Mouse (Mus musculus): Measurements from ENCODE around the gene Hdac7. TPM values are rescaled to one million over a fixed set of nuclear protein-coding genes. Genes with fewer than 3 reads are reported as not detected.
A peak's percentile ranks its signal among the peaks of the same experiment; 100 is the strongest.

Gene Hdac7
- total RNA-seq, 2 experiments from 2014 or later = 30.3 to 33.0 TPM

DNA sequence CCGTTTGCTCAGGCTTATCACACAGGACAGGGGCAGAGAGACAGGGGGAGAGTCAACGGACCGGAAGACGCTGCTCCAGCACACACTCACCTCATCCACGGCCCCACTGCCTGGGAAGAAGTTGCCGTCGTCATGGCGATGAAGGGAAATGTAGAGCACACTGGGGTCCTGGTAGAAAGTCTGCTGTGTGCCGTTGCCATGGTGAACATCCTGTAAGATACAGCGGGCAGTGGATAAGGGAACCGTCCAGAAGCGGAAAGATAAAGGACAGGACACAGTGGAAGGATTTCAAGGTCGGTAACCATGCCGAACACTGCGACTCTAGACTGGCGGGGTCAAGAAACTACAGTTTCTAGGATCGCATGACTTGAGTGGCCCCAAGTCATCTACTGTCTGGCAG is 46.2 kb downstream of the Hdac7 start:
- no peak for DNase-seq (ENCODE audit: low spot score)
- intact Hi-C loops (cut with DNase I) = no loop called here

GRCm38 (mm10) chr15:97796674-97797310 is 47.5 kb downstream of the Hdac7 start:
- intact Hi-C loops (cut with DNase I) = no loop called here
- DNase-seq (ENCODE audit: low spot score) = no peak

DNA sequence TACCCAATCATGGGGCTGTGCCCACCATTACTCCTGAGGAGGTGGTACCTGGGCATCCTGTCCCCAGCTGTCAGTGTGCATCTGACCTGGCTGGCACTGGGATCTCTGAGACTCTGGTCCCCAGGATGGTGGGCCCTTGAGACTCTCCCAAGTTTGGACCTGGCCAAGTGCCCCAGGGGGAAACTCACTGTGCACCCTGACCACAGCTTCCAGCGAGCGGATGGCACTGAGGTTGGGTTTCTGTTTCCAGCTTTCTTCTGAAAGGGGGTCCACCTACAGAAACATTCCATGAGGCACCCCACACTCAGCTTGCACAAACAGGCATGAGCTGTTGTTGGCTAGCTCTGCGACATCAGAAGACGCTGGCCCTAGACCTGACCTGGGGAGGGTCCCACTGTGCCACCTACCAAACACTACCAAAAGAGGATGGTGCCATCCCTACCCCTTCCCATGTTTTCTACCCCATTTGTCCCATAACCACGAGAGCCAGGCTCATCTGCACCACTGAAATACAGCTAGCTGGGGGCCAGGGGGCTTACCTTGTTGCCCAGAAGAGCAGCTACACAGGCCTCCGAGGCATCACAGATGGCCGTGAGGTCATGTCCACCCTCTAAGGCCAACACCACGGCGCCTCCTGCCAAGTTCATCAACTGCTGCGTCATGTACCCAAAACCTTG is 48.6 kb downstream of the Hdac7 start:
- intact Hi-C loops (cut with DNase I) = no loop called here
- no peak for DNase-seq (ENCODE audit: low spot score)

- intact Hi-C loops (cut with DNase I) = loop anchor here (5.0 kb wide), 1 partner anchor 158 kb away; no protein-coding TSS in a partner anchor
- no peak for DNase-seq (ENCODE audit: low spot score)
These were observed 50.0 kb downstream of the Hdac7 start for GRCm38 (mm10) chr15:97794268-97794667.

DNA sequence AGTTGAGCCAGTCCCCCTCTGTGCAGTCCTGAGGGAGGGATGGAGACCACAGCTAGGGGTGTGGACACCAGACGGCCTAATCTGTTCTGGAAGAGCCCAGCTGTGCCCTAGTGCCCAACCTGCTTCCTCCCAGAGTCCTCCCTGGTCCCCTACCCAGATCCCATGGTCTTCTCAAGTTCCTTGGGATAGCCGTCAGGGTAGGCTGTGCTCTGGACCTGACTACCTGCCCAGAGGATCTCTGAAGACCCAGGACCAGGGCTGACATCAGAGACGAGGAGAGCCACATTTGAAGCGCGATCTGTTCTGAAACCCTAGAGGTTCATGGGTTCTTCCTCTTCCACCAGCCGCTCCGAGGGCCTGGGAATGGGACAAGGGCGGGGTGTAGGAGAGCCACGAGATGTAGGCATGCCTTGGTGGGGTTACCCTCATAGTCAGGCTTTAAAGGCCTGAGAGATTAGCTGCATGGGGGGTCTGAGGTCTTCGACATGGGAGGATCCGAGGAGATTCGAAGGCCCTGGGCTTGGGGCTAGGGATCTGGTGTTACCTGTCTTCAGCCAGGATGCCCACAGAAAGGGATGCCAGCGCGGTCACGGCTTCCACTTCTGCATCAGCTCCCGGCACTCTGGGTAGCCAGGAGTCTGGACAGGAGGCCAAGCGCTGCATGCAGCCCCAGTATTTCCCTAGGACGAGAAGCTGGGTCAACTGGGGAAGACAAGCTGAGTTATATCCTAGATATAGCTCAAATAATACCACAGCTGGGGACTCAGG is 50.7 kb downstream of the Hdac7 start:
- intact Hi-C loops (cut with DNase I) = loop anchor here (5.0 kb wide), 1 partner anchor 159 kb away; no protein-coding TSS in a partner anchor

GRCm38 (mm10) chr15:97791126-97791700 is 53.1 kb downstream of the Hdac7 start:
- DNase-seq (ENCODE audit: low spot score) = no peak
- intact Hi-C loops (cut with DNase I) = loop anchor here (5.0 kb wide), 1 partner anchor 161 kb away; no protein-coding TSS in a partner anchor

More for the DNA sequence above, 50.7 kb downstream of the Hdac7 start:
- no peak for DNase-seq (ENCODE audit: low spot score)

DNA sequence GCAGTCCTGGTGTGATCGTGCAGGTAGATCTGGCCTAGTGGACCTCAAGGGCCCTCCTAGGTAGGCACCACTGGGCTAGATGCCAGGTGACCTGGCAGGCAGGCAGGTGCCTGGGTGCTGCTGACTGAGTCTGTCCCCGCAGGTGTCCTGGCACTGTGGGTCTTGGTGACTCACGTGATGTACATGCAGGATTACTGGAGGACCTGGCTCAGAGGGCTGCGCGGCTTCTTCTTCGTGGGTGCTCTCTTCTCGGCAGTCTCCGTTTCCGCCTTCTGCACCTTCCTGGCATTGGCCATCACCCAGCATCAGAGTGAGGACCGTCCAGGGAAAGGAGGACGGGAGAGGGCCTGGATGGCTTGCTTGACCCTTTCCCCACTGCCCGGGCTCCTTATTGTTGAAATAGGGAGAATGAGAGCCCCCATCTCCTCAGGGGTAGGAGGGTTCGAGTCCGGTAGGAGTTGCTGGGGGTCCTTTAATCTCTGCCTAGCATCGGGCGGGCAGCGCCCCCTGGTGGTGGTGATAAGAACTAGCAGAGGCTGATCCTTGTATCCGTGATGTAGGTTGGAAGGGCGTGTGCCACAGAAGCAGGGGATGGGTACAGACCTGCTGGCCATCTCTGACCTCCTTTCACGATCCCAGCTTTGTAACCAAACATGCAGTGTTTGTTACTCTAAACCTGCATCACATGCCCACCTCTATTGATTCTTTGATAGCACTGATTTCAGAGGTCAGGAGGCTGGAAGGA is 54.4 kb downstream of the Hdac7 start:
- intact Hi-C loops (cut with DNase I) = loop anchor here (5.0 kb wide), 2 partner anchors 37 to 162 kb away; no protein-coding TSS in a partner anchor
- no peak for DNase-seq (ENCODE audit: low spot score)

DNA sequence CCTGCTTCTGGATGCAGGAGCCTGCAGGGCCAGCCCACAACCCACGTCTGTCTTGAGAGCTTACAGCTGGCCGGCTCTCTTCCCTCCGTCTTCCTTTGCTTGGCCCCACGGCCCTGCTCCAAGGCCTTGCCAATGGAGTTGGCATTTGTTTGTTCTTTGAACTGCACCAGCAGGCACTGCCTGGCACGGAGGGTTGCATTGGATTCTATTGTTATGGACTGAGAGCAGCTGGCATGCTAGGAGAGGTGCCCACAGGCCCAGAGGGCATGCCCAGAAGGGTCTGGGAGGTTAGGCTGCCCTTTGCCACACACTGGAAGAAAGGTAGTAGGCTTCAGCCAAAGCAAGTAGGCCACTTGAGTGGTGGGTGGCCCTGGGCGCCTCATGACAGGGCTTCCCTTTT is 55.5 kb downstream of the Hdac7 start:
- DNase-seq (ENCODE audit: low spot score) = no peak
- intact Hi-C loops (cut with DNase I) = loop anchor here (5.0 kb wide), 1 partner anchor 38 kb away; no protein-coding TSS in a partner anchor

- intact Hi-C loops (cut with DNase I) = loop anchor here (5.0 kb wide), 1 partner anchor 39 kb away; no protein-coding TSS in a partner anchor
- DNase-seq (ENCODE audit: low spot score) = no peak
These were observed 56.3 kb downstream of the Hdac7 start for GRCm38 (mm10) chr15:97787799-97788667.

DNA sequence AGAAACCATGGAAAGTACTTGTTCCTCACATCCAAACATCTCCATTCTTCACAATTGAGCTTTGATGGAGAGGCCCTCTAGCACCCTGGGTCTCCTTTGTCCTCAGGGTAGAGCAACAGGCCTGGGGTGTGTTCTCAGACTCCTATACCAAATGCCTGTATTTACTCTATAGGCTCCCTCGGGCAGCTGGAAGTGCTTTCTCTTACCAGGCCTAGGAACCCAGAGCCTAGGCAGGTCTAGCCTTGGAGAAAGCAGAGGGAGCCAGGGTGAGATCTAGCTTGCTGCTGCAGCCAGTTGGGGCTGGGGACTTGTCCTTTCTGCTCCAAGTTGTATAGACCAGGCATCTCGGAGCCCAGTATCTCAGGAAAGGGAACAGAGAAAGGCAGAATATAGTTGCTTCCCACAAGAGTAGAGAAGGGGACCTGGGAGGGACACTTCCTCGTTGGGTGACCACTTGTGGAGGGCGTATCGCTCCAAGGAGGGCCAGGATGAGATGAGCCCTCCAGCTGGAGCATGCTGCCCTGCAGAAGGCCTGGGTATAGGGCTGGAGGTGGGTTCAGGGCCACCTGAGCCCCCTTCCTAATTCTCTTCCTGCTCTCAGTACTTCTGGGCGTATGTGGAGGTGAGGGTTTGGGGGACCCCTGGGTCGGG is 57.0 kb downstream of the Hdac7 start:
- intact Hi-C loops (cut with DNase I) = loop anchor here (5.0 kb wide), 1 partner anchor 40 kb away; no protein-coding TSS in a partner anchor
- DNase-seq (ENCODE audit: low spot score) = no peak

GRCm38 (mm10) chr15:97786412-97787112 is 57.7 kb downstream of the Hdac7 start:
- intact Hi-C loops (cut with DNase I) = loop anchor here (5.0 kb wide), 1 partner anchor 41 kb away; no protein-coding TSS in a partner anchor
- no peak for DNase-seq (ENCODE audit: low spot score)

DNA sequence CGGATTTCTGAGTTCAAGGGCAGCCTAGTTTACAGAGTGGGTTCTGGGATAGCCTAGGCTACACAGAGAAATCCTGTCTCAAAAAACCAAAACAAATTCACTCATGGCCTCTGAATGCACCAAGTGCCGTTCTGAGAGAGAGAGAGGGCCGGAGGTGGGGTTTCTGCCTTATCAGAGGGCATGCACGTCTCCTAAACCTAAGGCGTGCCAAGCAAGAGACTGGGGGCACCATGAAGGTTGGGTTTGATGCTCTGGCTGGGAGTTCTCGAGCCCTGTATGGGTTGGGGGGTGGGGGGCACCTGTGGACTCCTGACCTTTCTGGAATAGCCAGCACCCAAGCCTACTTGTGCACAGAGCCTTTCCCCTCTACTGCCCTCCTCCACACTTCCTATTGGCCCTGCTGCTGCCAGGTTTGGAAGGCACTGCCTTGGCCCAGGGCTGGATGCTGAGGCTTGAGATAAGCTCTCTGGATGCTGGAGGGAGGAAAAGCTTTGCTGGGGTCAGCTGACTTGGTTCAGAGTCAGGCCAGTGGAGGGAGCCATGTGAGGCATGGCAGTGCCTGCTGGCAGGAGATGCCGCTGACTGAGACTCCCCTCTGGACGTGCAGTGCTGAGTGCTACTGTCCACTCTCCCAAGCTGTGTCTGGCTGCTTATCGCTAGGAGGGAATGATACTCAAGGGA is 58.4 kb downstream of the Hdac7 start:
- DNase-seq (ENCODE audit: low spot score) = peak; percentile 44
- intact Hi-C loops (cut with DNase I) = loop anchor here (5.0 kb wide), 1 partner anchor 41 kb away; no protein-coding TSS in a partner anchor

- DNase-seq (ENCODE audit: low spot score) = no peak
- intact Hi-C loops (cut with DNase I) = loop anchor here (1.0 to 5.0 kb wide), 3 partner anchors 43 to 117 kb away; no protein-coding TSS in a partner anchor
These were observed 59.6 kb downstream of the Hdac7 start for GRCm38 (mm10) chr15:97784561-97785161.

GRCm38 (mm10) chr15:97784092-97784559 is 60.2 kb downstream of the Hdac7 start:
- intact Hi-C loops (cut with DNase I) = loop anchor here (1.0 to 5.0 kb wide), 2 partner anchors 65 to 117 kb away; no protein-coding TSS in a partner anchor

DNA sequence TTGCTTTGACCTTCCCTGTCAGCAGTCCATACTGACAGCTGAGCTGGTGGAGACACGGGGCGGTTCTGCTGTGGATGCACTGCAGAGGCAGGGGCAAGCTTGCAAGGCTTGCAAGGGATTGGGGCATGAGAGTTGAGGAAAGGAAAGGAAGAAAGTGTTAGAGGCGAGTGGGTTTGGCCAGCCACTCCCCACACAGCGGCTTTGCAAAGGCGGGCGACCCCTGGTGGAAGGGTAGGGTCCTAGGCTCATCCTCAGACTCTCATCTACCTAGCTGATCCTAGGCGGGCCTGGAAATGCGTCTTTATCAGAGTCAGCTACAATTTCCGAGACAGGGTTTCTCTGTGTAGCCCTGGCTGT is 61.6 kb downstream of the Hdac7 start:
- intact Hi-C loops (cut with DNase I) = loop anchor here (5.0 kb wide), 1 partner anchor 115 kb away; no protein-coding TSS in a partner anchor
- peak; percentile 55 for DNase-seq (ENCODE audit: low spot score)

More at GRCm38 (mm10) chr15:97784092-97784559, 60.2 kb downstream of the Hdac7 start:
- DNase-seq (ENCODE audit: low spot score) = peak; percentile 76
